Mouse (Mus musculus) small intestine, adult 2 months (tissue): ENCODE measurements around the gene Gxylt1.

Source experiments
- CTCF ChIP-seq: fragments of 200-500 bp; IDR thresholded peaks from 2 replicates; pipeline ENCODE4 v1.5.1; 2012; ENCODE audit warnings: low read depth, mild to moderate bottlenecking, control low read depth, inconsistent platforms, low read length, moderate library complexity, mixed read lengths; ENCODE audit not compliant: insufficient replicate concordance, insufficient read length; ENCODE audit errors: extremely low read depth
- POLR2A ChIP-seq: fragments of 200-500 bp; IDR thresholded peaks from 2 replicates; pipeline ENCODE4 v1.6.1; 2012; ENCODE audit warnings: low read depth, mild to moderate bottlenecking, control low read depth, inconsistent platforms, low read length, moderate library complexity

DNA sequence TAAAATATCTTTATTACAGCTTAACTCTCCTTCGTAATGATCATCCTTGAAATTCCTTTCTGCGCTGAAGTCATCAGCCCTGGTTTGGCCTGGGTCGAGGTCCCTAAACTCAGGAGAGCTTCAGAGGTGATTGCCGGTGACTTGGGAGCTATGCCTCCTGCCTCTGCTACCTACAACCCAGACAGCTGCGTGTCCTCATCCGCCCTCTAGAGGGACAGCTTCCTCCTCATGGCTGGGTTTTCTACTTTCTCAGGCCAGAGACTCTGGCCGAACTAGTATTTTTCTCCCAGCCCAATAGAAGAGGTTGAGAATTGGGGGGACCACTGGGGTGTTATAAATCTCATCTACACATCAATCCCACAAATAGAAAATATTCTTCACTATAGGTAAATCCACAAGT is 52.5 kb downstream of the Gxylt1 start:
- TF ChIP-seq CTCF, result no peak
- no peak for TF ChIP-seq POLR2A
